ENCODE assay signal across 1 mouse cellular context in the genomic region with DNA sequence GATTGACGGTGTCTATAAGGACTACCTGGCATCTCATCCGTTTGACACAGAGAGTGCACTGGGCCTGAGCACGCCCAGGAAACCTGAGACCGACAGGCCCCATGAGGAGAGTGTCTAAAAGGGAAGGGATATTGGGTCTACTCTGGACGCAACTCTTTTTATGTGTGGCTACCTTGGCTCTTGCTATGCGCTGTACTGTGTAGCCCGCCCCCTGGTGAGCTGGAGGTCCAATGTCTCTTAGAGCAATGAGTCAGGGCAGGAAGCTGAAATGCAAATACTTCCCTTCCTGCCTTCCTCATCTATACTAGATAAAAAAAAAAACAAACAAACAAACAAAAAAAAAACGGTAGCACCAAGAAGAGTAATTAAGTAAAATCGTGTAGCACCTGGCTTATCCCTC.
TF ChIP-seq lines count a peak whose summit lies in the region.

No protein-coding gene starts in this region.

TF ChIP-seq in ES-E14, 5 proteins besides CTCF, POLR2A, EP300 and RAD21 (continued from another document):
- TF ChIP-seq ZC3H11A (IDR thresholded peaks at IDR 0.05; ENCODE audit: borderline replicate concordance, low read depth, low read length) (no peak), CHD2 (IDR thresholded peaks at IDR 0.05; ENCODE audit: low read depth, low read length) (no peak)
TF ChIP-seq in ES-E14: peak in this region for 0.
